Mouse (Mus musculus): ENCODE results near the gene Cyp4x1. TPM values are rescaled to one million over a fixed set of nuclear protein-coding genes. Genes with fewer than 3 reads are reported as not detected.

Gene Cyp4x1
- total RNA-seq, 2 experiments from 2014 or later, result 16.8 to 17.1 TPM

GRCm38 (mm10) chr4:115091806-115092205, 42.3 kb downstream of the Cyp4x1 start:
- no peak for DNase-seq (ENCODE audit: low spot score in 2 of 2)

- no peak for DNase-seq (ENCODE audit: low spot score in 2 of 2)
These were observed 43.5 kb downstream of the Cyp4x1 start for GRCm38 (mm10) chr4:115090592-115090991.

- DNase-seq (ENCODE audit: low spot score in 2 of 2), result no peak
These were observed 45.3 kb downstream of the Cyp4x1 start, which contains the start of gene Pdzk1ip1 for GRCm38 (mm10) chr4:115088611-115089338. Pdzk1ip1 (plus strand) TSS chr4:115088708.

GRCm38 (mm10) chr4:115086763-115087415, 47.2 kb downstream of the Cyp4x1 start:
- no peak for DNase-seq (ENCODE audit: low spot score in 2 of 2)

GRCm38 (mm10) chr4:115086257-115086656, 47.8 kb downstream of the Cyp4x1 start:
- DNase-seq (ENCODE audit: low spot score in 2 of 2), result no peak

- DNase-seq (ENCODE audit: low spot score in 2 of 2), result peak; percentile 60 to 62
These were observed 48.5 kb downstream of the Cyp4x1 start for GRCm38 (mm10) chr4:115085522-115086095.

GRCm38 (mm10) chr4:115083031-115083430, 51.0 kb downstream of the Cyp4x1 start:
- no peak for DNase-seq (ENCODE audit: low spot score in 2 of 2)

- DNase-seq (ENCODE audit: low spot score in 2 of 2), result no peak
These were observed 54.2 kb downstream of the Cyp4x1 start for GRCm38 (mm10) chr4:115079821-115080349.

GRCm38 (mm10) chr4:115078892-115079820, 54.9 kb downstream of the Cyp4x1 start:
- no peak for DNase-seq (ENCODE audit: low spot score in 2 of 2)

GRCm38 (mm10) chr4:115075204-115075915, 58.7 kb downstream of the Cyp4x1 start:
- no peak for DNase-seq (ENCODE audit: low spot score in 2 of 2)

GRCm38 (mm10) chr4:115074789-115075188, 59.3 kb downstream of the Cyp4x1 start:
- DNase-seq (ENCODE audit: low spot score in 2 of 2), result no peak

GRCm38 (mm10) chr4:115071668-115072067, 62.4 kb downstream of the Cyp4x1 start:
- no peak for DNase-seq (ENCODE audit: low spot score in 2 of 2)

- no peak for DNase-seq (ENCODE audit: low spot score in 2 of 2)
These were observed 70.4 kb downstream of the Cyp4x1 start for GRCm38 (mm10) chr4:115063518-115064239.

GRCm38 (mm10) chr4:115062875-115063517, 71.1 kb downstream of the Cyp4x1 start:
- DNase-seq (ENCODE audit: low spot score in 2 of 2), result peak in 1 of 2 experiments; percentile 7

GRCm38 (mm10) chr4:115062540-115062874, 71.6 kb downstream of the Cyp4x1 start:
- DNase-seq (ENCODE audit: low spot score in 2 of 2), result no peak

GRCm38 (mm10) chr4:115060753-115061152, 73.3 kb downstream of the Cyp4x1 start:
- no peak for DNase-seq (ENCODE audit: low spot score in 2 of 2)

- no peak for DNase-seq (ENCODE audit: low spot score in 2 of 2)
These were observed 74.2 kb downstream of the Cyp4x1 start for GRCm38 (mm10) chr4:115059871-115060270.

- DNase-seq (ENCODE audit: low spot score in 2 of 2), result no peak
These were observed 75.0 kb downstream of the Cyp4x1 start for GRCm38 (mm10) chr4:115058871-115059590.
